Mouse (Mus musculus): Measurements from ENCODE around the gene Fam83b. TPM values are rescaled to one million over a fixed set of nuclear protein-coding genes. Genes with fewer than 3 reads are reported as not detected.

The Fam83b gene
- 0.31 and 0.41 TPM in 2 replicates for polyA plus RNA-seq (2012; rRNA removed)

- no peak for DNase-seq (ENCODE audit: low read depth)
These were observed at the start of gene Fam83b for GRCm38 (mm10) chr9:76566515-76567280. Gene Fam83b (minus strand): TSS chr9:76567116.

- no peak for DNase-seq (ENCODE audit: low read depth)
These were observed 47.2 kb upstream of the Fam83b start for GRCm38 (mm10) chr9:76614165-76614564.

- no peak for DNase-seq (ENCODE audit: low read depth)
These were observed 36.8 kb upstream of the Fam83b start for GRCm38 (mm10) chr9:76603744-76604143.

- DNase-seq (ENCODE audit: low read depth): no peak
These were observed 36.0 kb upstream of the Fam83b start for GRCm38 (mm10) chr9:76602874-76603273.

- no peak for DNase-seq (ENCODE audit: low read depth)
These were observed 30.5 kb upstream of the Fam83b start for GRCm38 (mm10) chr9:76597395-76597794.

GRCm38 (mm10) chr9:76593841-76594240 is 26.9 kb upstream of the Fam83b start:
- DNase-seq (ENCODE audit: low read depth): no peak

GRCm38 (mm10) chr9:76583943-76584342 is 17.0 kb upstream of the Fam83b start:
- DNase-seq (ENCODE audit: low read depth): no peak

- DNase-seq (ENCODE audit: low read depth): no peak
These were observed 15.1 kb upstream of the Fam83b start for GRCm38 (mm10) chr9:76581966-76582365.

GRCm38 (mm10) chr9:76567281-76567655 is 352 bp upstream of the Fam83b start:
- DNase-seq (ENCODE audit: low read depth): no peak

- DNase-seq (ENCODE audit: low read depth): no peak
These were observed 1.3 kb downstream of the Fam83b start for GRCm38 (mm10) chr9:76565656-76566055.

- no peak for DNase-seq (ENCODE audit: low read depth)
These were observed 2.8 kb downstream of the Fam83b start for GRCm38 (mm10) chr9:76564071-76564470.

- no peak for DNase-seq (ENCODE audit: low read depth)
These were observed 4.1 kb downstream of the Fam83b start for GRCm38 (mm10) chr9:76562794-76563193.

- DNase-seq (ENCODE audit: low read depth): no peak
These were observed 7.7 kb downstream of the Fam83b start for GRCm38 (mm10) chr9:76559240-76559639.

GRCm38 (mm10) chr9:76553758-76554157 is 13.2 kb downstream of the Fam83b start:
- no peak for DNase-seq (ENCODE audit: low read depth)

- DNase-seq (ENCODE audit: low read depth): no peak
These were observed 13.8 kb downstream of the Fam83b start for GRCm38 (mm10) chr9:76553115-76553514.

- no peak for DNase-seq (ENCODE audit: low read depth)
These were observed 20.2 kb downstream of the Fam83b start for GRCm38 (mm10) chr9:76546714-76547113.

- DNase-seq (ENCODE audit: low read depth): no peak
These were observed 26.2 kb downstream of the Fam83b start for GRCm38 (mm10) chr9:76540684-76541083.

GRCm38 (mm10) chr9:76539953-76540621 is 26.8 kb downstream of the Fam83b start:
- no peak for DNase-seq (ENCODE audit: low read depth)

- DNase-seq (ENCODE audit: low read depth): no peak
These were observed 27.6 kb downstream of the Fam83b start for GRCm38 (mm10) chr9:76539271-76539670.

GRCm38 (mm10) chr9:76536032-76536431 is 30.9 kb downstream of the Fam83b start:
- DNase-seq (ENCODE audit: low read depth): no peak

GRCm38 (mm10) chr9:76532403-76532802 is 34.5 kb downstream of the Fam83b start:
- DNase-seq (ENCODE audit: low read depth): no peak

- no peak for DNase-seq (ENCODE audit: low read depth)
These were observed 35.5 kb downstream of the Fam83b start for GRCm38 (mm10) chr9:76531368-76531767.

GRCm38 (mm10) chr9:76525592-76525991 is 41.3 kb downstream of the Fam83b start:
- no peak for DNase-seq (ENCODE audit: low read depth)

Measured in gonadal fat pad, adult 2 months (tissue).